Mouse (Mus musculus) 3134 (cell line): Measurements from ENCODE around the gene Sel1l2.
A peak's percentile ranks its signal among the peaks of the same experiment; 100 is the strongest.

Experiments
- DNase-seq: peaks from one replicate; pipeline ENCODE4 v3.0.0-alpha.2; 2011; ENCODE audit warnings: low spot score; ENCODE audit not compliant: insufficient read length; ENCODE audit errors: extremely low read depth

Sel1l2 gene

GRCm38 (mm10) chr2:140389525-140389924, at the start of gene Sel1l2:
Gene Sel1l2, minus strand, starts transcription at chr2:140389706.
- DNase-seq, result no peak

DNA sequence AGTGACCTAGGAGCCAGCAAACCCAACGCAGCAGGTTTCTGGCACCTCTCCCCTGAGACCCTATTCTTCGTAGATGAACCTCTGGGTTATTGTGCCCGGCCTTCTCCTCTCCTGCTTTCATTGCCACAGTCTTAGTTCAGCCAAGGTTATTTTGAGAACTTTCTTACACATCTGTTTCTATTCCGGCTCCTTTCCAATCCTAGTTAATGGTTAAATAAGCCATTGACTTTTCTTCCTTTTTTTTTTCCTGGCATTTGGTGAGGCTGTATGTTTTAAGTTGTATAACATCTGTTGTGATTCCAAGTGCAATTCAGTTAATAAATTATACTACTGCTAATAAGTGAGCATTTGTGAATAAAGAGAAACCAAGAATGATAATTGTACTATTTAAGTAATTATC, 49.6 kb upstream of the Sel1l2 start:
- DNase-seq, result no peak

DNA sequence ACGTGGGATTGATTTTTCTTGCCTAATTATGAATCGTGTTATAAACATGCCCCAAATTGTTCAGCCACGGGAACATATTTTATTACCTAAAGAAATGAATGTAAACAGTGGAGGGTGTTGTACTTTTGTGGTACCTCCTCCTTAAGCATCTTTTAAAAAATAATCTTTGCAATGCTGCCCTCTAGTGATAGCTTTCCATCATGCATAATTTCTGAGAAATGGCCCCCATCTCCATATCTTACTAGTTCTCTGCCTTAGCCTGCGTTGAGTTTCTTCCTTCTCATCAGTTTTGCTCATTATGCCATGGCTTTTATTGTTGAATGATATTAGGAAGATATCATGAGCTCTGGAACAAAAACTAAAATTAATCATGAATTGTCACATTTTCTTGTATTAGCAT, 37.8 kb upstream of the Sel1l2 start:
- no peak for DNase-seq

DNA sequence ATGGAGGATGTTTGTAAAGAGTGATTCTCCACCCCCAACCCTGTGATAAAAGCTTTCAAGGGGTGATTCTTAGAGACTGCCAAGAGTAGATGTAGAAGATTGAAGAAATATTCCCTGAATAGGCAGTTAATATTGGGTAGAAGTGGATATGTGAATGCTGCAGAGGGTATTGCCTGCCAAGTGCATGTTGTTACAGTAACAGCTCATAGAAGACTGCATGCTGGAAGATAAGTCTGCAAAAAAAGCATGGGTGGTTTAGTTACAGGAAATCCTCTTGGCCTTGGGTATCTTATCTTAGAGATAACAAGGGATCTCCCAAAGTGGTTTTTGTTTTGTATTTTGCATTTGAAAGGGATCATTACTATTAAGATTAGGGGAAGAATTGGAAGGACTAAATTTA, 36.3 kb upstream of the Sel1l2 start:
- DNase-seq, result no peak

- DNase-seq, result peak; percentile 63
Observed at GRCm38 (mm10) chr2:140395744-140396231, 6.3 kb upstream of the Sel1l2 start.

GRCm38 (mm10) chr2:140395179-140395578, 5.7 kb upstream of the Sel1l2 start, which contains the start of gene Macrod2:
Gene Macrod2, plus strand, starts transcription at chr2:140395309.
- DNase-seq, result peak; percentile 100

GRCm38 (mm10) chr2:140364804-140365203, 24.7 kb downstream of the Sel1l2 start:
- DNase-seq, result no peak

GRCm38 (mm10) chr2:140359905-140360304, 29.6 kb downstream of the Sel1l2 start:
- DNase-seq, result no peak

DNA sequence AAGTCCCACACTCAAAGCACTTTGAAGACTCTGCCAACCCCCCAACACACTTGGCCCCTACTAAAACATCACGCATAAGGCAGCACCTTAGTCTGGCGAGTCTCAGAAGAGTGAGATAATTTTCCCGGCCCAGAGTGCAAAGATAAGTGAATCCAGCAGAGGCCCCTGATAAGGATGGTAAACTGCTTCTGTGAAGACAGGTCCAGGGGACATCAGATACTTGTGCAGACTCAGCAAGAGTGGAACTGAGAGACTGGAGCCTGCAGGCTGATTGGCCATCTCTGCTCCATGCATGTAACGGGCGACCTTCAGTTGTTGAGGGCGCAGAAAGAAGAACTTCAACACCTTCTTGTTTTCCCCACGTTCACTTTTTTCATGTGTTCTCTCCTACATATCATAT, 47.1 kb downstream of the Sel1l2 start:
- no peak for DNase-seq

- no peak for DNase-seq
Observed at GRCm38 (mm10) chr2:140330508-140331306, 58.8 kb downstream of the Sel1l2 start.

DNA sequence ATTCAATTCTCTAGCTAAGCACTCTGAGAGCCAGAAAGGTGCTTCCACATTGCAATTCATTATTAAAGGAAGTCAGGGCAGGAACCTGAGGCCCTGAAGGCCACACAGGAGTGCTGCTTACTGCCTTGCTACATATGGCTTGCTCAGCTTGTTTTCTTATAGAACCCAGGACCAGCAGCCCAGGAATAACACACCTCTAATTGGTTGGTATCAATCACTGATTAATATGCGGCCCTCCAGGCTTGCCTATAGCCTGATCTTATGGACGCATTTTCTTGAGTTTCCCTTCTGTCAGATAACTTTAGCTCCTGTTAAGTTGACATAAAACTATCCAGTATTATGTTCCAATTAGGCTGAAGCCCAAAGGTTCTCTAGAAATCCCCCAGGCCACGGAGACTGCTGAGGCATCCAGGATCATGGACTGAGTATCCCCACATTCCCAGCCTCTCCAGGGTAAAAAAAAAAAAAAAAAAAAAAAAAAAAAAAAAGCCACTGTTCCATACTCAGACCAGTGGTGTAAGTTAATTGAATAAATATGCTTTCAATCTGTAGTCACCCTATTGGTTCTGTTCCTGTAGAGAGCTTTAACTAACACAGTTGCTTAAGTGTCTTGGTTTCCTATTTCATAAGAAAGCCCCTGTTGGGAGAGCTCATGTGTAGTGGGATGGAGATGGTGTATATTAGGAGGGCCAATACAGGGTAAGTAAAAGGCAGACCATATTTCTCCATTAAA, 86.4 kb downstream of the Sel1l2 start:
- no peak for DNase-seq

DNA sequence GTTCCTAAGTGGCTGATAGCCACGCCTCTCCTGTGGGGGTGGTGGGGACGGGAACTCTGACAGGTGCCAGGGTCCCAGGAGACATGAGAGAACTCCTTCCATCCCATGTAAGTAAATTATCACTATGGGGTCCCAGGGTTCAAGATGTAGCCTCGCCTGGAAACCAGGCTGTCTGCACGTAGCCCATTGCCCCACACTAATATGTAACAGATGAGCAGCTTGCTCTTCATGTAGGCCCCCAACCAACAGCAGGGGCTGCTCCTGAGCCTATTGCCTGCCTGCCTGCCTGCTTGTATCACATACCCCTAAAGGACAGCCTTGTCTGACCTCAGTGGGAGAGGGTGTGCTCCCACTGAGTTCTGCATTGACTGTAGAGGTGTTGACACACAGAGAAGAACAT, 92.4 kb downstream of the Sel1l2 start:
- DNase-seq, result no peak

DNA sequence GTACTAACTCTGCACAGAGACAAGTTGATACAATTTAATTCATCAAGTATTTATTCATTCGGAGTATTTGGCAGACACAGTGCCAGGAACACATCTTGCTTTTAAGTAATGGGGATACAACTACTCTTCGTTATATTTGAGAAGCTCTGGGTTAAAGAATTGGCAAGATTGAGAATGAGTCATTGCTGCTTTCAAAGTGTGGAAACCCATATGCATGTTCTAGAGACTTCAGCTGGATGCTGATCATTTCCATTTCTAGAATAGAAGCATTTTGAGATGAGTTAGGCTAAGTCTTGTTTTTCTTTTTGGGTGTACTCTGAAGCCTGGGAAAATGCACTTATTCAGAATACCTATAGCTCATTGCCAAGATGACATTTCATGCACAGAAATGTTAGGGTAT, 95.7 kb downstream of the Sel1l2 start:
- no peak for DNase-seq

DNA sequence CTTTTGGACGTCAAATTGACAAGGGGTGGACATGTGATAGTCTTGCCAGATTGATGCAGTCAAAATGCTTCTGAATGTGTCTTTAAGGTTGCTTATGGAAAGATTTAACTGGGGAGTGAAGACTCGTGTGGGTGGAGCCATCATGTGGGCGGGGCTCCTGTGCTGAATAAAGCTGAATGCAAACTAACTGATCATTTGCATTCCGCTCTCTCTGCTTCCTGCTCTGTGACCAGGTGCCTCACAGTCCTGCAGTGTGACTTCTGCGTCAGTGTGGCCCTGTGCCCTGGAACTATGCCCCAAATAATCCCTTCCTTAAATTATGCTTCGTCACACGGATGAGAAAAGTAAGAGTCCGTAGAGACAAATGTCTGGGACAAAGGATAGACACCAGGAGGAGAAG, 108.7 kb downstream of the Sel1l2 start:
- DNase-seq, result no peak

GRCm38 (mm10) chr2:140255595-140256141, 133.8 kb downstream of the Sel1l2 start:
- no peak for DNase-seq

DNA sequence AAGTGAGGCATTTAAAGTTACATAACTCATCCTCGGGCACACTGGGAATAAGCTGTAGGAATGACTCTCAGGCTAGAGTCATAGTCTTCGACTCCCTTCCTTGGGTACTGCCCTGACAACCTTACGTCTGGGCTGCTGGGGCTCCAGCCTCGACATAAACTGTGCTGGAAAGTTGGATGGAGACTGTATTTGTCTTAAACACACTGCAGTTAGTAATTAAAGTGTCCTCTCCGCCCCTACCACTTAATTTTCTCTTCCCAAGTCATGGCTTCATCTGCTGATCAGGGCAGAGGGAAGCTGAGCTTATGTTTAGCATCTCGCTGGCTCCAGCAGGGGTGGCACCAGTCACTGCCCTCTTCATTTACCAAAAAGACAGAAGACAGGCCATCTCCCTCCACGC, 135.2 kb downstream of the Sel1l2 start:
- DNase-seq, result no peak

DNA sequence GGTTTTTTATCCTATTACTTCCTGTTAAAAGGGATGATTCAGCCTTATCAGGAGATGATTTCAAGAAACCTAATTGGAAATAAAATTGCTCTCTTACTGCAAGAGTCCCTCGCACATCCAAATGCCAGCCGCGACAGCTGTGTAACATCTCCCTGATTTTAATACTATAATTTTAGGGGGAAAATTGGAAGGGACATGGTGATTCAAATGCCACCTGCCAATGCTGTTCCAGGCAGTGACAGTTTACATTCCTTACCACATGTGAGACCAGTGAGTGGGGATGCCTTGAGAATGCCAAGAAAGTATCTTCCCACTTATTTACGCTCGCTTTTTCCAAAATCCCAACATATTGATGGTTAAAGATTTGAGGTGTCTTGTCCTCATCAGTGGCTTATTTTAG, 146.4 kb downstream of the Sel1l2 start:
- DNase-seq, result no peak

DNA sequence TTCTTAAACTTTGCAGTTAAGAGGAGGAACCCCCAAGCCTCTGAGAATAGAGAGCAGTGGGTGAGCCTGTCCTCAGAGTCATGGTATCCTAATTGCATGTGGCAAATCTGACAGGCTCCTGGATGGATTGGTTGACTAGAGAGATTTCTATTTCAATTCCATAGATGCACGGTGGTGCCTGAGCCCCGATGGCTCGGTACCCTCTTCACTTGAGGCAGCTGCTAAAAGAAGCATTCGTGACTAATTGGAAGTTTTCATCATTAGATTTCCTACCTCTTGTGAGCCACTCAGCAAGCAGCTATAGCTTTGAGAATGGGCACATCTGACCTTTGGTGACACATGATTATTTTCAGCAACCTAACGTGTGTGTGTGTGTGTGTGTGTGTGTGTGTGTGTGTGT, 147.1 kb downstream of the Sel1l2 start:
- DNase-seq, result no peak

- DNase-seq, result no peak
Observed at GRCm38 (mm10) chr2:140237245-140237644, 152.3 kb downstream of the Sel1l2 start.

- DNase-seq, result no peak
Observed at GRCm38 (mm10) chr2:140230295-140230694, 159.2 kb downstream of the Sel1l2 start.

GRCm38 (mm10) chr2:140220325-140220724, 169.2 kb downstream of the Sel1l2 start:
- no peak for DNase-seq

DNA sequence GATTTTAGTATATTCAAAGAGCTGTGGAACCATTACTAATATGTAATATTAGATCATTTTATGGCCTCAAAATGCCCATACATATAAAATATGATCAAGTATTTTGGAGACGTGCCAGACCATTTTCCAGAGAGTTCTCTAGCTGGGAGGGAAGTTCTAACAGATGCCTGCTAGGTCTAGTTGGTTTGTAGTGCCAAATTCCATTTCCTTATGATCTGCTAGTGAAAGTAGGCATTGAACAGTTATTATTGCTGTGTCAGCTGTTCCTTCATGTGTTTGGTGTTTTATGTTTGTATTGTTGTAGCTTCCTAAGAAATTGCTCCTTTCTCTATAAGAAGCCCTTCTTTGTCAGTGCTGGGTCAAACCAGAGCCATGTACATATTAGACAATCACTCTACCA, 173.5 kb downstream of the Sel1l2 start:
- DNase-seq, result no peak
